Mouse (Mus musculus): Measurements from ENCODE around the gene Sbno2.

Sbno2 gene

GRCm38 (mm10) chr10:80092690-80093089 is 12.7 kb downstream of the Sbno2 start:
- no peak for DNase-seq (ENCODE audit: low spot score in 2 of 2)

- no peak for DNase-seq (ENCODE audit: low spot score in 2 of 2)
These were observed 13.8 kb downstream of the Sbno2 start for GRCm38 (mm10) chr10:80091527-80091926.

DNA sequence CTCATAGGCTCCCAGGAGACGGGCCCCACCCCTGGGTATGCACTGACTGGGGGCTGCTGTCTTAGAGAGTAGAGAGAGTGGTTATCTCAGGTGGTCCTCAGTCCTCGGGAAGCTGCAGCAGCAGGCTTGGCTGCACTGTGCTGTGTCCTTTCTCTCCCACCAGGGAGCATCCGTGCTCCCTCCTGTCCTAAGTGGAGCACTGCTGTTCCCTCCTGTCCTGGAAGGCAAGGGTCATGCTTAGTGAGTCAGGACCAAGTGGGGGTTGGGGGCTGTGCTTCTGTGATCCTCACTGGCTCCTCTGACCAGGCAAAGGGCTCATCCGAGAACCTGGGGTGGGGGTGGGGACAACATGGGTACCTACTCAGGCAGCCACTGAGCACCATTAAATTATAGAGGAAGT is 16.2 kb downstream of the Sbno2 start:
- DNase-seq (ENCODE audit: low spot score in 2 of 2) = no peak

DNA sequence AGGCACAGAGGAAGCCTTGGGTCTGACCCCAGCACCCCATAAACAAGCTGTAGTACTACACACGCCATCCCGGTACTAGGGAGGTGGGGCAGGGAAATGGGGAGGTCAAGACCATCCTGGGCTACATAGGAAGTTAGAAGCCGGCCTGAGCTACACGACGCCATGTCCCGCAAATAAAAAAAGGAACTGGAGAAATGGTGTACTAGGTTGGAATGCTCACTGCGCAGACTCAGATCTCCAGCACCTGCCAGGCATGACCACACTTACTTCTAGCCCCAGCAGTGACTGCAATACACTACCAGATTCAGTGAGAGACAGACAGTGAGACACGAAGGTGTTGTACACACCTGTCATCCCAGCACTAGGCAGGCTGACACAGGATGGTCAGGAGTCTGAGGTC is 17.9 kb downstream of the Sbno2 start:
- no peak for DNase-seq (ENCODE audit: low spot score in 2 of 2)

GRCm38 (mm10) chr10:80086847-80087246 is 18.5 kb downstream of the Sbno2 start:
- no peak for DNase-seq (ENCODE audit: low spot score in 2 of 2)

DNA sequence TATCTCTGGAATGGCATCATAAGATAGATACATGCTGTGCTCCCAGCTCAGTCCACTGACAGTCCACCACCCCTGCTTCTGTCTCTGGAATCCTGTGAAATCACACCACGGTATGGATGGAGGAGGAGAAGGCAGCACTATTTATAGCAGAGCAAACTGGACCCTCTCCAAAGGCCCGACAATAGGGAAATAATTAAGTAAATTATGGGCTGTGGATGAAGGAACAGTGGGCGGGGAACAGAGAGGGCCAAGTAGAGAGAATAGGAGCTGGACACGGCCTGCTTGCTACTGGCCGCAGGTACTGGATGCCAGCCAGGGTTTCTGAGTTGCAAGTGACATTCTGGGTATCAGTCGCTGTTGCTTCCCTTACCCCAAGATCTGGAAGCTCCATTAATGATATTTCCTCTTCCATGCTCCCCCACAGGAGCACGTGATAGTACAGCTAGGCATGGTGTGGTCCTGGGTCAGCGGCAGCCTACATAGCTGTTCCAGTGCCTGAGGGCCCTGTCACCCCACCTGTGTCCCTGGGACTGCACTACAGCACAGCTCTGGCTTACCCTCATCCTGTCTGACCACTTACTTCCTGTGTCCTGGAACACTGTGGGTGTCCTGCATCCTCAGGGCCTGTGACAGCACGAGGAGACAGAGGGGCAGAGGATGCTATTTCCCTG is 20.4 kb downstream of the Sbno2 start:
- DNase-seq (ENCODE audit: low spot score in 2 of 2) = no peak

- DNase-seq (ENCODE audit: low spot score in 2 of 2) = peak; percentile 62 to 78
These were observed 24.3 kb downstream of the Sbno2 start for GRCm38 (mm10) chr10:80081075-80081474.

GRCm38 (mm10) chr10:80080396-80081070 is 24.8 kb downstream of the Sbno2 start:
- peak; percentile 55 to 70 for DNase-seq (ENCODE audit: low spot score in 2 of 2)

GRCm38 (mm10) chr10:80078366-80078765 is 27.0 kb downstream of the Sbno2 start:
- DNase-seq (ENCODE audit: low spot score in 2 of 2) = no peak

DNA sequence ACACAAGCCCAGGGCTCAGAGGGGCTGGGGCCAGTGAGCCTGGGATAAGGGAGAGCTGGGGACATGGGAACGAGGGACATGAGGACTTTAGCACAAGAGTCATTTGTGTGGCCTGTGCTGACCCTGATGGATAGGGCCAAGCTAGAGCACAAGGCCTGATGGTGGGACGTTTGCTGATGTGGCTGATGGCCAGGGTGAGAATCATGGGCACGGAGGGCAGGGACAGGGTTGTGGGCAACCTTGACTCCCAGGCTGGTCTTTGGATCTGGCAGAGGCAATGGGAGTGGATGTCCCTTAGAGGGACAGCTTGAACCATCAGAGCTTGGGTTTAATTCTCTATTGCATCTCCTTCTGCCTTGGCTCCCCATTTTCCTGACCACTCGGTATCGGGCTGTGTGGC is 28.1 kb downstream of the Sbno2 start:
- no peak for DNase-seq (ENCODE audit: low spot score in 2 of 2)

DNA sequence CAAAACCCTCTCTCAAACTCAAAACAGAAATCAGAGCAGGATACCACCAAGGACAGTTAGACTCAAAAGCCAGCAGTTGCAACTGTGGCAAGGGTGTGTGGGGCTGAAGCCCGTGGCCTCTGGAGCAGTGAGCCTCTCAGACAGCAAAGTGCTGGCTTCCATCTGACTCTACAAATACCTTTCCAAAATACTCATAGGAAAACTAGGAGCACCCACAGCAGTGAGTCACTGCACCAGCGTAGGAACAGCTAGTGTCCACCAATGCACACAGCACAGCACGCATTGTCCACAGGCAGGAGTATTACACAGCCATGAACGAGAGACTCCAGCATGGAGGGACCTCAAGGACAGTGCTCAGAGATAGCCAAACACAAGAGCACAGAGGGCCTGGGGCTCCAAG is 29.0 kb downstream of the Sbno2 start:
- DNase-seq (ENCODE audit: low spot score in 2 of 2) = no peak

- no peak for DNase-seq (ENCODE audit: low spot score in 2 of 2)
These were observed 29.4 kb downstream of the Sbno2 start for GRCm38 (mm10) chr10:80075924-80076323.

DNA sequence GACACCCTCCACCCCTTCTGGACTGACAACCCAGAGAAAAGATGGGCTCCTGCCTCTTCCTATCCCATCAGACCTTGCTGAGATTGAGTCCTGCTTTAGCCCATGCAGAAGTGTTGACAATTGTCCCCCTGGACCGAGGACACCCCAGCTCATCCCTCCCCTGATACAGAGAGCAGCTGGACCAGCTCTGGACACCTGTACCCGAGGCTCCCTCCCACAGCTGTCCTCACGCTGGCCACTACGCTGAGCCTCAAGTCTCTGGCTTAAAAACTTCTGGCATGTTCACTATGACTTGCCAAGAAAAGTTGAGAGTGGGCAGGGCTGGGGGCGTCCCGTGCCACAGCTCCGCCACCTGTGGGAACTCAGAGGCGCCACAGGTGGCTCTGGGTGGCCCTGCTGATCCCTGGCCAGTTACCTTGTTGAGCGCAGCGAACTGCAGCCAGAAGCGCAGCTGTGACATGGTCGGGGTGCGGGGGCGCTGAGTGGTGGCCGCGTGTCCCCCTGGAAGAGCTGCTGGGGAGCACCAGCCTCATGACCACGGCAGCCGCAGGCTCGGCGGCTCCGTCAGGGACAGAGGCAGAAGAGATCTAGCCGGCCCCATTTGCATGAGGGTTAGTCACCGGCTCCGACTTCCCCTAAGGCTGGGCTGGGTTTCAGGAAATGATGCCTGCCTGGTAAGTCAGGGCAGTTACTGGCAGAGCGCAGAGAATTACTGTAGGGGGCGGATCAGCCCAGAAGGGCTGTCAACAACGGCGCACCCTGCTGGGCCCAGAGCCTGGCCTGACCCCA is 30.4 kb downstream of the Sbno2 start:
- DNase-seq (ENCODE audit: low spot score in 2 of 2) = peak; percentile 93

DNA sequence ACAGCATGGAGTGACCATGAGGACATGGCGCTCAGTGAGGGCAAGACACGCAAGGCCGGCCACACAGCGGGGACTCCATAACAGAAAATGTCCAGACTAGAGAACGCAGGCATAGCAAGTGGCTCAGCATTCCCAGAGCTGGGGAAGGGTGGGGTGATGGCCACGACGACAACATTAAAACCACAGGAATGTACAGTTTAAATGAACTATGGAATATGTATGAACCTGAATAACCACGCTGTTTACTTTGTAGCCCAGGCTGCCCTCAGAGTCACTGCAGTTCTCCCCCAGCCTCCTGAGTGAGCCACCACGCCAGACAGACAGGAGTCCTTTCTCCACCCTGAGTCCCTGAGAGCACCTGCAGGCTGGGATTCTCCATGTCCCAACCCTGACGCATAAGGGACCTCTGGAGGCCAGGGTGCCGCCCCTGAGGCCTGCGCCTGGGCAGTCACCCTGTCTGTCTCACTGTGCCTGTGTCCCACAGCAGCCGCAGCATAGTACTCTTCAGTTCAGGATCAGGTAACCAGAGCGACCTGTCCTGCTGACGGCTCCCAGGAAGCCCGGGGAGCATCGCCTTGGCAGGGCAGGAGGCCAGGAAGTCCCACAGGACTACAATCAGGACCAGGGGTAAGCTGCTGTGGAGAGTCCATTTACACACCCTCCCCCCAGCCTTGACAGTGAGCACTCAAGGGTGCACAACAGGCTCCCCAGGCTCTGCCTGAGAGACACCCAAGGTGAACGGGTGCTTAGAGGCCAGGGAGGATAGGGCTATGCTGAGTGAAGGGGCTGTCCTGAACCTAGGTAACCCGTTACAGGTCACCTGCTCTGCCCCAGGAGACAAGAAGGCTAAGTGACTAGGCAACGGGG is 32.5 kb downstream of the Sbno2 start:
- DNase-seq (ENCODE audit: low spot score in 2 of 2) = no peak

DNA sequence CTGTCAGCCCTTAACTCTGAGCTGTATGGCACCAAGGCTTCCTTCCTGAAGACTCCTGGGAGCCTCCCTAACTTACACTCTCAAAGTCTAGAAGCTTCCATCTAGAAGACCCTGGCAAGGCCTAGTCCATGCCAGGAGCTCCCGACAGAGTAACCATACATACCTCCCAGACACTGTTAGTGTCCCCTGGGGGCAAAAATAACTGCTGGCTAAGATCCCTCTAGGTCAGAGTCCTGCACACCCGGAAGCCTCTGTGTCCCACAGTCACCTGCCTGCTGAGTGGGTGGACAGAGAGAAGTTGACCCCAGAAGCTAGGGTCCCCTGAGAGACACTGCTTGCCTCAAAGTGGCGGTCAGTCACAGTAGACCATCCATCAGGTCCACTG is 33.9 kb downstream of the Sbno2 start:
- DNase-seq (ENCODE audit: low spot score in 2 of 2) = no peak

DNA sequence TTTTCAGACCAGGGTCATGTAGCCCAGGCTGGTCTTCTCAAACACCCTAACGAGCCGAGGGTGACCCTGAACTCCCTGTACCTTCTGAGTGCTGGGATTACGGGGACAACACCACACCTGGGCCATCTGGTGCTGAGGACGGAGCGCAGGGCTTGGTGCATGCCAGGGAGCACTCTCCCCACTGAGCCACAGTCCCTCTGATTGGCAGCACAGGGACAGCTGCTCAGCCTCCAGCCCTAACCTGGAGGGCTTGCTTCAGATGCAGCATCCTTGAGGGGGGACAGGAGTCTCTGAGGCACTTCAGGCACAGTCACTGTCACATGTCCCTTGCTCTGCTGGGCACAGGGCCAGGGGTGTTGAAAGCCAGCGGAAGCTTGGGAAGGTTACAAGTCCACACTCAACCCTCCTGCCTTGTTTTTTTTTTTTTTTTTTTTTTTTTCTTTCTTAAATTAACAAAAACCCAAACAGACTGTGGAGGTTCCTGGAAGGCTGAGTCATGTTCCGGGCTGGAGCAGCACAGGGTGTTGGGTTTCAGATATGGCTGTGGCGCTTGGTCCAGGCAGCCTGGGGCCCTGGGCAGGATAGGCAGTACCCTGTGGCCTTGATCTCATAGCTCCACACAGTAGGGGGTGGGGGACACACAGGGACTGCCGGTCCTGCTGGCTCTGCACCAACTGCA is 34.4 kb downstream of the Sbno2 start:
- DNase-seq (ENCODE audit: low spot score in 2 of 2) = peak; percentile 45 to 67

GRCm38 (mm10) chr10:80069948-80070450 is 35.4 kb downstream of the Sbno2 start:
- no peak for DNase-seq (ENCODE audit: low spot score in 2 of 2)

DNA sequence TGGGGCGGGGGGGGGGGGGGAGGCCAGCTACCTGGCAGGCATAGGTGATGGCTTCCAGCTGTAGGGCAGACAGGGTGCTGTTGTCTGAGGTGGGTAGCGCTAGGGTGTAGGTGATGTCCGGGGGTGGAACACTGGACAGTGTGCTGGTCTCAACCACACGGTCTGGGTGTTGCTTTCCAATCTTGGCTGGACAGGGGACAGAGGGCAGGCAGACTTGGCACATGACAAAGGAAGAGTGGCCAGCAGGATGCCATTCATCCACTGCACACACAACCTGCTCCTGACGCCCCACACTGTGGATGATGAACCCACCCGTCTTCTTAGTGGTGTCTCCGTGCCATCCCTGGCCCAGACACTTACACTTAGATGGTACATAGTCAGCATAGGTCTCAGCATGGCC is 36.1 kb downstream of the Sbno2 start:
- no peak for DNase-seq (ENCODE audit: low spot score in 2 of 2)

DNA sequence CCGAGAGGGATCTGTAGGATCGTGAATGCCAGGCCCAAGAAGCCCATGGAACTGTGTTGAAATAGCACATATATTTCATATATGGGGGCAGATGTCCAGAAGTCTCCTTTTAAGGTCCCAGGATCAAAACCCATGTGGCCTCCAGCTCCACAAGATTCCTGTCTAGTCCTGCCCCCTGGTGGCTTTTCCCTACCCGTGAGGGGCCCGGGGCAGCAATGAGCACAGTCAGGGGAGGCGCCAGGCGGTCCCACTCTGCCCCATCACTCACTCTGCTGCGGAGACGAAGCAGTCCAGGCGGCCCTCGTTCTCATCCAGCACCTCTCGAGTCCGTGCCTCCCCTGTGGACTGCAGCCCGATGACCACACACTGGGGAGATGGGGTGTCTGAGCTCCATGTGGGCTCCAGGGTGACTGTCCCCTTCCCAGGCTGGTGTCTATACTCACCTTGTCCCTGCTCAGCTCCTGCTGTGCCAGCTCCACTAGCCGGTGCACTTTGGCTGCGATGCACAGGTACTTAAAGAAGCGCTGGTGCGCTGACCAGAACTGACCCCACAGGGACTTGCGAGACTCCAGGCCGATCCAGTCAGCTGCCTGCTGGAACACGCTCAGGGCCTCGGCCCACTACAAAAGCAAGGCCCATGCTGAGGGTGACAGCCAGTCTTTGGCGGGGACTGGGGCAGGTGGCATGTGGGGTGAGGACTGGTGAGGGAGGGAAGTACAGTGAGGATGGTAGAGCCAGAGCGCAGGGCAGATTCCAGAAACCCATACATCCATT is 41.3 kb downstream of the Sbno2 start:
- no peak for DNase-seq (ENCODE audit: low spot score in 2 of 2)

GRCm38 (mm10) chr10:80063104-80063503 is 42.3 kb downstream of the Sbno2 start:
- no peak for DNase-seq (ENCODE audit: low spot score in 2 of 2)

Measured in spleen, postnatal 36 days (tissue).